Mouse (Mus musculus) ES-E14 (cell line): ENCODE data around the gene Lhx6. TPM values are rescaled to one million over a fixed set of nuclear protein-coding genes. Genes with fewer than 3 reads are reported as not detected.

Experiments
- DNase-seq: peaks from one replicate; pipeline ENCODE4 v3.0.0-alpha.2; 2013; ENCODE audit warnings: low read depth, low spot score
- H3K27ac ChIP-seq: 2 replicates; pipeline ENCODE4 v1.5.1; 2012; ENCODE audit warnings: low read depth, mild to moderate bottlenecking, low read length, moderate library complexity, mixed read lengths; ENCODE audit not compliant: poor library complexity, insufficient read depth, severe bottlenecking
- H3K36me3 ChIP-seq: 2 replicates; pipeline ENCODE4 v1.6.1; 2012; ENCODE audit warnings: mild to moderate bottlenecking, low read length, moderate library complexity, mixed read lengths; ENCODE audit not compliant: control insufficient read depth, poor library complexity, insufficient read depth, severe bottlenecking
- H3K4me1 ChIP-seq, 2 experiments: fragments of 150-350 bp in 1 of 2; sonication (generic) in 1 of 2; 2 replicates each; pipeline ENCODE4 v1.6.1; 2012; ENCODE audit warnings: low read length in 2 of 2, mild to moderate bottlenecking in 1 of 2, mixed read lengths in 1 of 2; ENCODE audit not compliant: control insufficient read depth in 2 of 2, insufficient read depth in 2 of 2, poor library complexity in 1 of 2
- H3K4me3 ChIP-seq, 2 experiments: fragments of 150-350 bp in 1 of 2; sonication (generic) in 1 of 2; 2 replicates each; pipeline ENCODE4 v1.5.1; 2012; ENCODE audit warnings: low read length in 2 of 2, low read depth in 1 of 2, mild to moderate bottlenecking in 1 of 2, mixed read lengths in 1 of 2; ENCODE audit not compliant: insufficient read depth in 1 of 2, poor library complexity in 1 of 2, severe bottlenecking in 1 of 2
- H3K9ac ChIP-seq: 2 replicates; pipeline ENCODE4 v1.6.1; 2012; ENCODE audit warnings: low read depth, mild to moderate bottlenecking, low read length, mixed read lengths; ENCODE audit not compliant: poor library complexity, insufficient read depth, severe bottlenecking
- H3K9me3 ChIP-seq: fragments of 150-350 bp; sonication (generic); 2 replicates; pipeline ENCODE4 v1.6.1; 2012; ENCODE audit warnings: low read depth, mild to moderate bottlenecking, low read length; ENCODE audit not compliant: control insufficient read depth, insufficient read depth
- CHD2 ChIP-seq: IDR thresholded peaks from 2 replicates; pipeline ENCODE4 v1.6.1; 2014; ENCODE audit warnings: mild to moderate bottlenecking, low read depth, low read length, inconsistent platforms
- HCFC1 ChIP-seq: IDR thresholded peaks from 2 replicates; pipeline ENCODE4 v1.6.1; 2012; ENCODE audit warnings: low read length, inconsistent platforms, borderline replicate concordance; ENCODE audit not compliant: insufficient read depth
- MAFK ChIP-seq: IDR thresholded peaks from 2 replicates; pipeline ENCODE4 v1.6.1; 2014; ENCODE audit warnings: mild to moderate bottlenecking, low read depth, low read length, inconsistent platforms; ENCODE audit not compliant: insufficient read depth
- ZC3H11A ChIP-seq: IDR thresholded peaks from 2 replicates; pipeline ENCODE4 v1.6.1; 2012; ENCODE audit warnings: low read depth, mild to moderate bottlenecking, inconsistent platforms, low read length, borderline replicate concordance
- ZNF384 ChIP-seq: IDR thresholded peaks from 2 replicates; pipeline ENCODE4 v1.6.1; 2012; ENCODE audit warnings: low read depth, low read length, inconsistent platforms
- in situ Hi-C, 2 experiments: fragments of 600-800 bp; cut with MboI; formaldehyde crosslinking; loops; one replicate each; pipeline ENCODE4 v1.15.1; 2025; ENCODE audit warnings: low sequenced_read_pairs in 2 of 2, inconsistent platforms in 1 of 2; ENCODE audit not compliant: unreplicated experiment in 2 of 2
- total RNA-seq: library from RNA; depleted of rRNA; stranded (reverse); fragments of 300-350 nt; gene quantifications from 2 replicates; pipeline ENCODE4 v1.2.3, GENCODE M21; 2012

Gene Lhx6
- total RNA-seq, 1 experiment = 1.8 TPM

DNA sequence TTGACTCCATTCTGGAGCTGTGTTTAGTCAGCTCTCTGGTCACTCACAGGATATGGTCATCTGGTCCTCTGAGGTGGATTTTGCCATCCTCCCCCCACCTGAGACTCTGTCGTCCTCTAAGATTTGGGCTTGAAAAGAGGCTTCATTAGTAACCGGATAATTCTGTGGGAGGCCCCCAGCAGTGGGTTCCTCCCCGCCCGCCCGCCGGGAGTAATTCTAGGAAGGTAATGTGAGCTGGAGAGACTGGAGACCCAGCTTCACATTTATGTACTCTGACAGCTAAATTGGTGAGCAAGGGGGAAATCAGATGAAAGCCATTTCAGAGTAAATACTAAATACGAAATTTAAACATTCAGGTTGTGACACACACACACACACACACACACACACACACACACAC, 3.4 kb upstream of the Lhx6 start:
- peaks cover 0 to 2% of the 10 kb centered on the region in 2 experiments; a peak in 1 of 4 replicates for H3K4me1 ChIP-seq
- no peak for DNase-seq

DNA sequence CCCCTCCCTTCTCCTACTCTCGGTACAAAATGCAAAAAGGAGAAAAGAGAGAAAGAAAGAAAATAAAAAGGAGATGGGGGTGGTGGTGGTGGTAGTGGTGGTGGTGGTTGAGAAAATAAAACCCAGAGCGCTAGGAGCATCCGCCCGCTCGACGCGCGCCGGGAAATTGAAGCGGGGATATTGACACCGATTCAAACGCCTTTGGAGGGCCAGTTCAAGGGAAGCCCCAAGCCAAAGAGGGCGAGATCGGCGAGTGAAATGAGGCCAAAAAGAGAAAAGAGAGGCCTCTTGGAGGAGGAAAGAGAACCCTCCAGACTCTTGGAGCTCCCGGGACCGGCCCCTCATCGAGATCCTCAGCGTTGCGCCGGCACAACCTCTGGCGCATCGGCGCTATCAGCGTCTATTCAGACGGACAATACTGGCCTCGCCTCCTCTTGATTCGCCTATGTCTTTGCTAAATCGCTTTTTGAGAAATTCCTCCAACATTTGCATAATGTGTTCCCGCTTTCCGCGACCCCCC, 712 bp downstream of the Lhx6 start:
- Histone ChIP-seq H3K4me3 (peak overlapping the region; percentile 51 to 56), H3K9me3 (no peaks in the 10 kb centered on the region), H3K4me1 (peaks cover 0 to 6% of the 10 kb centered on the region in 2 experiments; a peak in 1 of 4 replicates), H3K36me3 (no peaks in the 10 kb centered on the region), H3K27ac (no peak overlapping the region), H3K9ac (0 out of 2 replicates have a peak overlapping the region, but pooled peaks have one; percentile 20)
- TF ChIP-seq MAFK (no peak), ZC3H11A (no peak), ZNF384 (no peak), CHD2 (no peak), HCFC1 (no peak)
- in situ Hi-C loops = no loop called here
- no peak for DNase-seq

More for the DNA sequence above, 3.4 kb upstream of the Lhx6 start:
- Histone ChIP-seq H3K27ac (no peak overlapping the region), H3K9me3 (no peaks in the 10 kb centered on the region), H3K9ac (no peak overlapping the region), H3K4me3 (no peak overlapping the region), H3K36me3 (no peaks in the 10 kb centered on the region)
- in situ Hi-C loops = no loop called here
- TF ChIP-seq MAFK = no peak
- TF ChIP-seq ZC3H11A = no peak
- TF ChIP-seq ZNF384 = no peak
- TF ChIP-seq CHD2 = no peak
- TF ChIP-seq HCFC1 = no peak

DNA sequence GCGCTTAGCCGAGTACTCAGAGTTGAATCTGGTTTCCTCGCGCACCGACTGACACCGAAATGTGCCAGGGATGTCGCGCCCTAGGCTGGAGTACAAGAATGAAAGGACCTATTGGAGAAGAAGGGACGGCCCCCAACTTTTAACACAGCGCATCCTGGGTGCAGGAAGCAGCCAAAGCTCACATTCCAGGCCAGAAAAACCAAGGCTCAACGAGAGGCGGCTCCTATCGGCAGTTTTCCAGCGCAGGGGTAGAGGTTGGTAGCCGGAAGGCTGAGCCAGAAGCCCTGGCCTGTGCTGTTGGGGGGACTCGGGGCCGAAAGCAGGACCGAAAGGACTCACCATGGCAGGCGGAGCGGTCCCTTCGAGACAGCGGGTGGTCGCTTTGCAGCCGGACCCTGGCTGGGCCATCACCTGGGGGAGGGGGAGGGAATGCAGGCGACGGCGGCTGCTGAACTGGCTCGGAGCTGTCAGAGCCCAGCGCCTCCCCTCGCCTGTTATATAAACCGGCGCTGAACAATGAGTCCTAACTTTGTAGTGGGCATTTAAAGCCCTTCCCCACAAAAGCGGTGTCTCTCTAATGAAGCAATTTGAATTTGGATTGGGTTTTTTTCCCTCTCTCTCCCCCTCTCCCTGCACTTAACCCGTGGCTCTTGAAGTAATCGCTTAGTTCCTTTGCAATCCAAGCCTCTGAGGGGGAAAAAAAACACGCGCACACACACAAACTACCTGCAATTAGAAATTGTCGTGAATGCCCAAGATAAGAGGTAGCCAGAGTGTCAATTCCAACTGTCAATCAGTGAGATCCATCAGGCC, 1.4 kb downstream of the Lhx6 start:
- TF ChIP-seq MAFK = no peak
- no peak for TF ChIP-seq ZNF384
- TF ChIP-seq HCFC1 = no peak
- no peak for TF ChIP-seq CHD2
- no peak for TF ChIP-seq ZC3H11A
- H3K9ac ChIP-seq = no peak overlapping the region
- no peak for DNase-seq
- H3K9me3 ChIP-seq = no peaks in the 10 kb centered on the region
- H3K4me1 ChIP-seq = peaks cover 0 to 6% of the 10 kb centered on the region in 2 experiments; a peak in 1 of 4 replicates
- H3K27ac ChIP-seq = no peak overlapping the region
- no peaks in the 10 kb centered on the region for H3K36me3 ChIP-seq
- in situ Hi-C loops = no loop called here
- peak overlapping the region; percentile 21 to 31; a peak in 2 of 4 replicates for H3K4me3 ChIP-seq

DNA sequence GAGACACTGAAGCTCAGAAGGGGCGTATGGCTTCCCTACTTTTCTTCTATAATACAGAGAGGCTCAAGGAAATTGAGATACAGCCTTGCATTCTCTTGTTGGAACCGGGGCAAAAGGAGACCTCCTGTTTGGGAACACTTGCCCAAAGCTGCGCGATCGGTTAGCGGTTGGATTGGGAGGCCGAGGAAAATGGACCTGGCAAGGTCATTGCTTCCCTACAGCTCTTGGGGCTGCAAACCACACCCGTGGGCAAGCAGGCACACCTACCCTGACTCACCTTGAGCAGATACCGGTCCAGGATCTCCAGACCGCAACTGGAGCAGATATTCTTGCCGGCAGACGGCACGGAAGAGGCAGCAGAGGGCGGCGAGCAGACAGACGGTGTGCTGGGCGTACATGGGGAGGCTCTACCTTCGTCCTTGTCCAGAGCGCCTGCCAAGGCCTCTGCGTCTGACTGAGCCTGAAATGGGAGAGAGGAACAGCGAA, 2.1 kb downstream of the Lhx6 start:
- in situ Hi-C loops = no loop called here
- H3K36me3 ChIP-seq = no peaks in the 10 kb centered on the region
- DNase-seq = no peak
- TF ChIP-seq CHD2 = no peak
- no peak for TF ChIP-seq MAFK
- TF ChIP-seq HCFC1 = no peak
- no peak for TF ChIP-seq ZC3H11A
- no peak for TF ChIP-seq ZNF384
- no peaks in the 10 kb centered on the region for H3K9me3 ChIP-seq
- H3K4me3 ChIP-seq = peak overlapping the region in 1 of 2 experiments; percentile 2; a peak in 2 of 4 replicates
- peaks cover 0 to 6% of the 10 kb centered on the region in 2 experiments; a peak in 1 of 4 replicates for H3K4me1 ChIP-seq
- H3K27ac ChIP-seq = no peak overlapping the region
- no peak overlapping the region for H3K9ac ChIP-seq
